Mouse (Mus musculus) lung, postnatal 0 days (tissue): ENCODE results near the gene Gna11.

Source experiments
- CTCF ChIP-seq: IDR thresholded peaks from 2 replicates; pipeline ENCODE4 v1.5.1; 2016; ENCODE audit warnings: antibody characterized with exemption, mild to moderate bottlenecking
- EP300 ChIP-seq: IDR thresholded peaks from 2 replicates; pipeline ENCODE4 v1.6.1; 2016; ENCODE audit warnings: antibody characterized with exemption, mild to moderate bottlenecking, control low read depth

GRCm38 (mm10) chr10:81593223-81593622 lies 48.2 kb upstream of the Gna11 start:
- TF ChIP-seq CTCF, result no peak
- no peak for TF ChIP-seq EP300
